In the genomic region with DNA sequence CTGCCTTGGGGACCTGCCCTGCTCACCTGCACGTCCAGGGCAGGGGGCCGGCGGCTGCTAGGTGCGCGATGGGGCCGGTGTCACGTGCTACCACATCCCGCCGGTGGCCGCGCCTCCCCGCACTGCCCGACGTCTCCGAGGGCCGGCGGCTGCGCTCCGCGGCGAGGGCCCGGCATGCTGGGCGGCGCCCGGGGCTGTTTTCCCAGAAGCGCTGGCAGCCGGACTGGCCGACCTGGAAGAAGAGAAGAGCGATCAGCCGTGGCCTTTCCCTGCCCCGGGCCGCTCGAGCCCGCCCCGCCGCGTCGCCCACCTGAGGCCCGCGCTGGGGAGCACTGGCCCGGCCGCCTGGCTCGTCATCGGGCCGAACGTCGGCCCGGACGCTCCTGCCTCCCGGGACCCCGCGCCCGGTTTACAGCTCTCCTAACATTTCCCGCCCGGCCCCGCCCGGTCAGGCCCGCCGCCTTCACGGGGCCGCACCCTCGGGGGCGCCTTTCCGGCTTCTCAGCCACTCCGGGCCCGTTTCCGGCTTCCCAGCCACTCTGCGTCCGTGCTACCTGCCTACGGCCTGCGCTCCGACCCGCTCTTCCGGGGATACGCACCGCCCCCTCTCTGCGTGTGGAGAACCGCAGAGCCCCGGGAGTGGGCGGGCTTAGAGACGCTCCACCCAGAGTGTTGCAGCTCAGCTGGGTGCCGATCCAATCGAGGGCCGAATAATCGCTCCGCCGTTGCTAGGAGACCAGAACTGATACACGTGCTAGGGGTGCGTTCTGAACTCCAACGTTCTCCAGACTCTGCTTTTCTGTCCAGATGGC, we compare ENCODE assay signal across 7 mouse cellular contexts. TPM values are rescaled to one million over a fixed set of nuclear protein-coding genes. Genes with fewer than 3 reads are reported as not detected.
DNase-seq lines count a peak whose midpoint lies in the region; ATAC-seq lines count a peak whose summit lies in the region.

A gene (minus strand): TSS at position 645 of the 812 bp plus-strand sequence.

- H3K9me3 ChIP-seq in embryonic facial prominence, embryonic 12.5 days = no peaks in the 10 kb centered on the region
- H3K9me3 ChIP-seq in limb, embryonic 11.5 days (ENCODE audit: control insufficient read depth, low read length) = no peaks in the 10 kb centered on the region
- no peaks in the 10 kb centered on the region for H3K9me3 ChIP-seq in midbrain, embryonic 14.5 days (ENCODE audit: control insufficient read depth, low read length)

- H3K36me3 ChIP-seq in embryonic facial prominence, embryonic 12.5 days = peaks cover 21% of the 10 kb centered on the region
- H3K36me3 ChIP-seq in limb, embryonic 11.5 days (ENCODE audit: control insufficient read depth, insufficient read depth, low read length) = peaks cover 7% of the 10 kb centered on the region; the same call in 1 of the 2 replicates
- H3K36me3 ChIP-seq in midbrain, embryonic 14.5 days (ENCODE audit: control insufficient read depth, insufficient read depth, low read length) = peaks cover 25% of the 10 kb centered on the region

- H3K4me1 ChIP-seq in embryonic facial prominence, embryonic 12.5 days = peaks cover 11% of the 10 kb centered on the region; the same call in 1 of the 2 replicates
- H3K4me1 ChIP-seq in limb, embryonic 11.5 days (ENCODE audit: control insufficient read depth, insufficient read depth, low read length) = peaks cover 9% of the 10 kb centered on the region; the same call in 1 of the 2 replicates
- peaks cover 6% of the 10 kb centered on the region for H3K4me1 ChIP-seq in midbrain, embryonic 14.5 days (ENCODE audit: control insufficient read depth, insufficient read depth, low read length)

- peak within 1 kb of the TSS; percentile 89 for H3K4me3 ChIP-seq in embryonic facial prominence, embryonic 12.5 days
- H3K4me3 ChIP-seq in limb, embryonic 11.5 days (ENCODE audit: low read depth, low read length) = peak within 1 kb of the TSS; percentile 97
- H3K4me3 ChIP-seq in midbrain, embryonic 14.5 days (replicated peaks; ENCODE audit: low read depth, low read length) = peak within 1 kb of the TSS; percentile 93

- H3K27me3 ChIP-seq in embryonic facial prominence, embryonic 12.5 days = no peaks in the 10 kb centered on the region
- H3K27me3 ChIP-seq in limb, embryonic 11.5 days (ENCODE audit: control insufficient read depth, insufficient read depth, low read length) = no peaks in the 10 kb centered on the region
- H3K27me3 ChIP-seq in midbrain, embryonic 14.5 days (ENCODE audit: control insufficient read depth, insufficient read depth, low read length) = no peaks in the 10 kb centered on the region

- ATAC-seq in embryonic facial prominence, embryonic 12.5 days (ENCODE audit: insufficient number of reproducible peaks, insufficient read depth, low FRiP score, low TSS enrichment) = peak; percentile 99
- ATAC-seq in limb, embryonic 11.5 days (ENCODE audit: insufficient number of reproducible peaks, low FRiP score, low TSS enrichment, low read depth) = peak; percentile 100
- ATAC-seq in midbrain, embryonic 14.5 days (ENCODE audit: low FRiP score, low TSS enrichment) = peak; percentile 100

- DNase-seq in adrenal gland, postnatal 25 days = peak; percentile 96
- peak; percentile 100 for DNase-seq in heart, adult 11 months
- DNase-seq in kidney, adult 18-20 months = peak; percentile 96
- peak; percentile 98 for DNase-seq in limb, embryonic 11.5 days (ENCODE audit: low spot score)
- peak; percentile 99 for DNase-seq in midbrain, embryonic 14.5 days
- DNase-seq in spleen, adult 18-20 months = peak; percentile 95 to 96

- H3K9ac ChIP-seq in embryonic facial prominence, embryonic 12.5 days = peak within 1 kb of the TSS; percentile 85
- H3K9ac ChIP-seq in limb, embryonic 11.5 days (ENCODE audit: low read length) = peak within 1 kb of the TSS; percentile 82
- peak within 1 kb of the TSS; percentile 84 for H3K9ac ChIP-seq in midbrain, embryonic 14.5 days (replicated peaks; ENCODE audit: low read length)

- WGBS in embryonic facial prominence, embryonic 12.5 days = under 1% methylated on average over 90 of the region's 90 CpGs
- WGBS in limb, embryonic 11.5 days = under 1% methylated on average over 75 of the region's 90 CpGs
- WGBS in midbrain, embryonic 14.5 days = under 1% methylated on average over 81 of the region's 90 CpGs

- H3K27ac ChIP-seq in embryonic facial prominence, embryonic 12.5 days = peak within 1 kb of the TSS; percentile 47
- peak within 1 kb of the TSS; percentile 72; the same call in 1 of the 2 replicates for H3K27ac ChIP-seq in limb, embryonic 11.5 days (replicated peaks; ENCODE audit: low read depth, low read length)
- H3K27ac ChIP-seq in midbrain, embryonic 14.5 days (replicated peaks; ENCODE audit: low read depth, low read length) = peak within 1 kb of the TSS; percentile 79

- peak within 1 kb of the TSS; percentile 75 for H3K4me2 ChIP-seq in embryonic facial prominence, embryonic 12.5 days (replicated peaks)
- peak within 1 kb of the TSS; percentile 75 for H3K4me2 ChIP-seq in limb, embryonic 11.5 days (ENCODE audit: low read depth, severe bottlenecking)
- H3K4me2 ChIP-seq in midbrain, embryonic 14.5 days (ENCODE audit: low read length) = peak within 1 kb of the TSS; percentile 77

RNA-seq across cellular contexts. Expression of the gene that starts here (rescaled TPM):
- total RNA-seq in adrenal gland, postnatal 25 days (2021) = 15.5 and 16.1 TPM in 2 replicates
- polyA plus RNA-seq in embryonic facial prominence, embryonic 12.5 days (2016; fragmentation: Nextera tagmentation; extraction: Ambion mirVana) = 30.3 and 30.8 TPM in 2 replicates
- polyA plus RNA-seq in limb, embryonic 11.5 days (2014; fragmentation: Nextera tagmentation; extraction: Ambion mirVana) = 35.8 and 36.8 TPM in 2 replicates
- polyA plus RNA-seq in midbrain, embryonic 14.5 days (2014; fragmentation: Nextera tagmentation; extraction: Ambion mirVana) = 27.6 and 32.9 TPM in 2 replicates

Comparison
In these comparisons a context has a peak if more than half of its experiments do, and no peak if none do; other contexts are left out.
1. Peak in every context shown above with its lines: DNase-seq, ATAC-seq, H3K4me3 ChIP-seq and H3K27ac ChIP-seq.